Mouse (Mus musculus) hindbrain, postnatal 0 days (tissue): Measurements from ENCODE around the gene Vmp1. TPM values are rescaled to one million over a fixed set of nuclear protein-coding genes. Genes with fewer than 3 reads are reported as not detected.

Experiments used
- ATAC-seq: fragments of 200-750 bp; cut with Nextera tagmentation; 2 replicates; pipeline ENCODE4 v1.8.0; 2017; ENCODE audit warnings: mild to moderate bottlenecking, moderate TSS enrichment, moderate library complexity
- DNase-seq: peaks from one replicate; pipeline ENCODE4 v3.0.0-alpha.2; 2015; ENCODE audit warnings: low spot score
- H3K27ac ChIP-seq: fragments of 300-500 bp; sonication (generic); 2 replicates; pipeline ENCODE4 v1.5.1; 2014; ENCODE audit warnings: mild to moderate bottlenecking
- H3K27me3 ChIP-seq: fragments of 300-500 bp; sonication (generic); 2 replicates; pipeline ENCODE4 v1.6.1; 2014; ENCODE audit warnings: low read length, mixed read lengths; ENCODE audit not compliant: insufficient read depth
- H3K36me3 ChIP-seq: fragments of 300-500 bp; sonication (generic); 2 replicates; pipeline ENCODE4 v1.6.1; 2014; ENCODE audit warnings: low read length, mixed read lengths; ENCODE audit not compliant: insufficient read depth
- H3K4me1 ChIP-seq: fragments of 300-500 bp; sonication (generic); 2 replicates; pipeline ENCODE4 v1.6.1; 2014; ENCODE audit warnings: antibody characterized with exemption, low read length, mixed read lengths; ENCODE audit not compliant: insufficient read depth
- H3K4me2 ChIP-seq: fragments of 300-500 bp; sonication (generic); 2 replicates; pipeline ENCODE4 v1.6.1; 2014; ENCODE audit warnings: low read depth, mild to moderate bottlenecking, low read length, moderate library complexity, mixed read lengths
- H3K4me3 ChIP-seq: fragments of 300-500 bp; sonication (generic); 2 replicates; pipeline ENCODE4 v1.5.1; 2014; ENCODE audit warnings: low read length
- H3K9ac ChIP-seq: fragments of 300-500 bp; sonication (generic); replicated peaks from 2 replicates; pipeline ENCODE4 v1.6.1; 2014; ENCODE audit warnings: mild to moderate bottlenecking, low read length, moderate library complexity, mixed read lengths
- H3K9me3 ChIP-seq: fragments of 300-500 bp; sonication (generic); 2 replicates; pipeline ENCODE4 v1.6.1; 2016; ENCODE audit warnings: low read length, mixed read lengths
- CTCF ChIP-seq: IDR thresholded peaks from 2 replicates; pipeline ENCODE4 v1.5.1; 2016; ENCODE audit warnings: antibody characterized with exemption, control low read depth, low read depth
- WGBS: fragments of 180-500 bp; shearing (Covaris S2); extraction: QIAGEN DNeasy Blood & Tissue Kit; methylation state at CpG from one replicate; pipeline ENCODE4 v1.1.7; 2014; 5-methylcytosine and 5-hydroxymethylcytosine counted together
- polyA plus RNA-seq: library from polyadenylated mRNA; unstranded; fragments of >200 nt; fragmentation: Nextera tagmentation; extraction: Ambion mirVana; gene quantifications from 2 replicates; pipeline ENCODE4 v1.2.1, GENCODE M21; 2015
- total RNA-seq: library from RNA; depleted of rRNA; stranded (reverse); fragments of >200 nt; gene quantifications from 2 replicates; pipeline ENCODE4 v1.2.3, GENCODE M21; 2014

The Vmp1 gene
- total and polyA plus RNA-seq, 2 experiments from 2014 or later: 51.6 to 129 TPM

- DNase-seq (no peak), ATAC-seq (no peak)
- no peaks in the 10 kb centered on the region for H3K4me1 ChIP-seq
- no peak overlapping the region for H3K27ac ChIP-seq
- no peaks in the 10 kb centered on the region for H3K9me3 ChIP-seq
- WGBS: 94% methylated on average over 8 of the region's 8 CpGs
- no peak overlapping the region for H3K4me3 ChIP-seq
- no peak overlapping the region for H3K9ac ChIP-seq
- TF ChIP-seq CTCF: no peak
- H3K27me3 ChIP-seq: no peaks in the 10 kb centered on the region
- no peak overlapping the region for H3K4me2 ChIP-seq
- H3K36me3 ChIP-seq: peaks cover 15% of the 10 kb centered on the region; the same call in 1 of the 2 replicates
These were observed 20.4 kb downstream of the Vmp1 start for GRCm38 (mm10) chr11:86662986-86663895.

- Histone ChIP-seq H3K4me1 (no peaks in the 10 kb centered on the region), H3K9me3 (no peaks in the 10 kb centered on the region), H3K27ac (no peak overlapping the region), H3K9ac (no peak overlapping the region), H3K4me3 (no peak overlapping the region), H3K4me2 (no peak overlapping the region), H3K36me3 (no peaks in the 10 kb centered on the region; the same call in 1 of the 2 replicates), H3K27me3 (no peaks in the 10 kb centered on the region)
- no peak for TF ChIP-seq CTCF
- DNase-seq (no peak), ATAC-seq (no peak)
These were observed 25.8 kb downstream of the Vmp1 start for GRCm38 (mm10) chr11:86657863-86658262.

- Histone ChIP-seq H3K9me3 (no peaks in the 10 kb centered on the region), H3K36me3 (no peaks in the 10 kb centered on the region; the same call in 1 of the 2 replicates), H3K27me3 (no peaks in the 10 kb centered on the region), H3K4me2 (no peak overlapping the region), H3K4me1 (no peaks in the 10 kb centered on the region), H3K27ac (no peak overlapping the region), H3K4me3 (no peak overlapping the region), H3K9ac (no peak overlapping the region)
- no peak for TF ChIP-seq CTCF
- no peak for DNase-seq
- no peak for ATAC-seq
- 91% methylated on average over 4 of the region's 4 CpGs for WGBS
These were observed 26.6 kb downstream of the Vmp1 start for GRCm38 (mm10) chr11:86656849-86657567.

- 61% methylated on average over 1 of the region's 1 CpGs for whole genome bisulfite sequencing
- no peaks in the 10 kb centered on the region for H3K27me3 ChIP-seq
- H3K4me3 ChIP-seq: no peak overlapping the region
- no peak overlapping the region for H3K9ac ChIP-seq
- DNase-seq: peak; percentile 78
- TF ChIP-seq CTCF: peak; percentile 66
- H3K4me1 ChIP-seq: no peaks in the 10 kb centered on the region
- no peak overlapping the region for H3K27ac ChIP-seq
- ATAC-seq: no peak
- no peaks in the 10 kb centered on the region for H3K36me3 ChIP-seq
- H3K4me2 ChIP-seq: no peak overlapping the region
- no peaks in the 10 kb centered on the region for H3K9me3 ChIP-seq
These were observed 28.0 kb downstream of the Vmp1 start for GRCm38 (mm10) chr11:86655671-86656070.

- WGBS: 86% methylated on average over 4 of the region's 4 CpGs
- no peak overlapping the region for H3K4me2 ChIP-seq
- no peak for TF ChIP-seq CTCF
- H3K27me3 ChIP-seq: no peaks in the 10 kb centered on the region
- no peaks in the 10 kb centered on the region for H3K9me3 ChIP-seq
- no peak overlapping the region for H3K4me3 ChIP-seq
- H3K9ac ChIP-seq: no peak overlapping the region
- H3K36me3 ChIP-seq: no peaks in the 10 kb centered on the region
- no peak overlapping the region for H3K27ac ChIP-seq
- no peaks in the 10 kb centered on the region for H3K4me1 ChIP-seq
- DNase-seq (no peak), ATAC-seq (no peak)
These were observed 29.5 kb downstream of the Vmp1 start for GRCm38 (mm10) chr11:86654096-86654495.

- ATAC-seq (no peak), DNase-seq (peak; percentile 88)
- H3K4me1 ChIP-seq: no peaks in the 10 kb centered on the region
- H3K9ac ChIP-seq: no peak overlapping the region
- peak; percentile 78 for TF ChIP-seq CTCF
- H3K27me3 ChIP-seq: no peaks in the 10 kb centered on the region
- H3K27ac ChIP-seq: no peak overlapping the region
- 25% methylated on average over 3 of the region's 3 CpGs for WGBS
- no peak overlapping the region for H3K4me2 ChIP-seq
- no peaks in the 10 kb centered on the region for H3K9me3 ChIP-seq
- H3K4me3 ChIP-seq: no peak overlapping the region
- H3K36me3 ChIP-seq: no peaks in the 10 kb centered on the region
These were observed 30.2 kb downstream of the Vmp1 start for GRCm38 (mm10) chr11:86653446-86653845.

- DNase-seq: no peak
- H3K9me3 ChIP-seq: no peaks in the 10 kb centered on the region
- no peaks in the 10 kb centered on the region for H3K4me1 ChIP-seq
- ATAC-seq: no peak
- WGBS: 86% methylated on average over 4 of the region's 4 CpGs
- no peak overlapping the region for H3K4me3 ChIP-seq
- no peak overlapping the region for H3K4me2 ChIP-seq
- H3K27me3 ChIP-seq: no peaks in the 10 kb centered on the region
- no peaks in the 10 kb centered on the region for H3K36me3 ChIP-seq
- no peak for TF ChIP-seq CTCF
- H3K9ac ChIP-seq: no peak overlapping the region
- H3K27ac ChIP-seq: no peak overlapping the region
These were observed 31.1 kb downstream of the Vmp1 start for GRCm38 (mm10) chr11:86652578-86652979.
